Mouse (Mus musculus) bone marrow, adult 2 months (tissue): Measurements from ENCODE around the gene Tmx4.

Experiments used
- CTCF ChIP-seq: fragments of 200-500 bp; IDR thresholded peaks from 2 replicates; pipeline ENCODE4 v1.5.1; 2011; ENCODE audit warnings: low read length, control low read depth; ENCODE audit not compliant: control insufficient read depth, insufficient read depth
- POLR2A ChIP-seq: fragments of 200-500 bp; IDR thresholded peaks from 2 replicates; pipeline ENCODE4 v1.6.1; 2011; ENCODE audit warnings: low read depth, mild to moderate bottlenecking, control low read depth, low read length, borderline replicate concordance; ENCODE audit not compliant: control insufficient read depth

- TF ChIP-seq POLR2A = no peak
- peak; percentile 63 for TF ChIP-seq CTCF
Measured at GRCm38 (mm10) chr2:134673604-134674003, 29.7 kb upstream of the Tmx4 start.
